Mouse (Mus musculus) ES-Bruce4 (cell line): ENCODE results near the gene Ush2a.

Experiments
- CTCF ChIP-seq: IDR thresholded peaks from one replicate; pipeline ENCODE4 v1.8.1; 2011; ENCODE audit warnings: low read depth, low read length
- EP300 ChIP-seq: IDR thresholded peaks from 2 replicates; pipeline ENCODE4 v1.6.1; 2011; ENCODE audit warnings: low read depth, low read length; ENCODE audit not compliant: insufficient read depth
- POLR2A ChIP-seq: IDR thresholded peaks from one replicate; pipeline ENCODE4 v1.8.1; 2011; ENCODE audit warnings: low read length; ENCODE audit not compliant: insufficient read depth

GRCm38 (mm10) chr1:188527451-188527850 is 265.6 kb downstream of the Ush2a start:
- TF ChIP-seq CTCF (no peak), POLR2A (no peak), EP300 (no peak)
